Mouse (Mus musculus) MEL (cell line): ENCODE measurements around the gene Wdr90. TPM values are rescaled to one million over a fixed set of nuclear protein-coding genes. Genes with fewer than 3 reads are reported as not detected.

Experiments
- DNase-seq: peaks from one replicate; pipeline ENCODE4 v3.0.0; 2011; ENCODE audit warnings: low read depth, low spot score
- H3K27ac ChIP-seq: 2 replicates; pipeline ENCODE4 v1.5.1; 2012; ENCODE audit warnings: low read depth, mild to moderate bottlenecking, control low read depth, low read length, moderate library complexity; ENCODE audit not compliant: control insufficient read depth
- H3K27me3 ChIP-seq, 2 experiments: fragments of 150-350 bp in 1 of 2; sonication (generic) in 1 of 2; 2 replicates each; pipeline ENCODE4 v1.6.1; 2012; ENCODE audit warnings: low read length in 2 of 2, mild to moderate bottlenecking in 2 of 2, improper control_type of control experiment in 1 of 2, moderate library complexity in 1 of 2; ENCODE audit not compliant: insufficient read depth in 2 of 2, control insufficient read depth in 1 of 2
- H3K36me3 ChIP-seq, 2 experiments: 2 replicates each; pipeline ENCODE4 v1.6.1; 2012 to 2014; ENCODE audit warnings: low read length in 2 of 2, improper control_type of control experiment in 1 of 2, inconsistent platforms in 1 of 2, mild to moderate bottlenecking in 1 of 2; ENCODE audit not compliant: insufficient read depth in 2 of 2, control insufficient read depth in 1 of 2
- H3K4me1 ChIP-seq, 2 experiments: fragments of 150-350 bp in 1 of 2; sonication (generic) in 1 of 2; 2 replicates each; pipeline ENCODE4 v1.6.1; 2012; ENCODE audit warnings: low read length in 2 of 2, improper control_type of control experiment in 1 of 2, mild to moderate bottlenecking in 1 of 2; ENCODE audit not compliant: insufficient read depth in 2 of 2, control insufficient read depth in 1 of 2
- H3K4me3 ChIP-seq, 2 experiments: fragments of 150-350 bp in 1 of 2; sonication (generic) in 1 of 2; 2 replicates each; pipeline ENCODE4 v1.5.1; 2012; ENCODE audit warnings: low read depth in 2 of 2, low read length in 2 of 2, mild to moderate bottlenecking in 2 of 2, moderate library complexity in 2 of 2, control low read depth in 1 of 2, improper control_type of control experiment in 1 of 2; ENCODE audit not compliant: control insufficient read depth in 1 of 2, insufficient read depth in 1 of 2
- H3K79me2 ChIP-seq: 2 replicates; pipeline ENCODE4 v1.6.1; 2012; ENCODE audit warnings: mild to moderate bottlenecking, low read length, moderate library complexity; ENCODE audit not compliant: control insufficient read depth, poor library complexity, insufficient read depth
- H3K9ac ChIP-seq: 2 replicates; pipeline ENCODE4 v1.6.1; 2012; ENCODE audit warnings: low read depth, mild to moderate bottlenecking, control low read depth, low read length, moderate library complexity; ENCODE audit not compliant: control insufficient read depth, poor library complexity, severe bottlenecking
- H3K9me3 ChIP-seq: fragments of 150-350 bp; sonication (generic); replicated peaks from 2 replicates; pipeline ENCODE4 v1.6.1; 2012; ENCODE audit warnings: mild to moderate bottlenecking, low read length, improper control_type of control experiment, moderate library complexity; ENCODE audit not compliant: insufficient read depth
- BHLHE40 ChIP-seq: IDR thresholded peaks from 2 replicates; pipeline ENCODE4 v1.6.1; 2012; ENCODE audit warnings: low read depth, mild to moderate bottlenecking, inconsistent platforms, low read length, improper control_type of control experiment, borderline replicate concordance
- CHD1 ChIP-seq: IDR thresholded peaks from 2 replicates; pipeline ENCODE4 v1.6.1; 2012; ENCODE audit warnings: low read depth, mild to moderate bottlenecking, inconsistent platforms, low read length, improper control_type of control experiment
- CTCF ChIP-seq, 3 experiments: IDR thresholded peaks in 2 of 3; conservative IDR thresholded peaks in 1 of 3; 2 replicates each; pipeline ENCODE4 v1.5.1; 2011 to 2012; ENCODE audit warnings: low read length in 3 of 3, low read depth in 2 of 3, mild to moderate bottlenecking in 2 of 3, improper control_type of control experiment in 1 of 3, inconsistent platforms in 1 of 3, mixed read lengths in 1 of 3, moderate library complexity in 1 of 3; ENCODE audit not compliant: control insufficient read depth in 1 of 3, insufficient read depth in 1 of 3, poor library complexity in 1 of 3, severe bottlenecking in 1 of 3
- ETS1 ChIP-seq: IDR thresholded peaks from 2 replicates; pipeline ENCODE4 v1.6.1; 2012; ENCODE audit warnings: low read depth, mild to moderate bottlenecking, inconsistent platforms, low read length, improper control_type of control experiment, moderate library complexity
- MAX ChIP-seq: IDR thresholded peaks from 2 replicates; pipeline ENCODE4 v1.6.1; 2011; ENCODE audit warnings: low read length, improper control_type of control experiment
- MEF2A ChIP-seq: IDR thresholded peaks from 2 replicates; pipeline ENCODE4 v1.6.1; 2014; ENCODE audit warnings: low read depth, mild to moderate bottlenecking, inconsistent platforms, low read length, improper control_type of control experiment; ENCODE audit not compliant: poor library complexity, insufficient replicate concordance, severe bottlenecking; ENCODE audit errors: extremely low read depth
- MXI1 ChIP-seq: IDR thresholded peaks from 2 replicates; pipeline ENCODE4 v1.6.1; 2011; ENCODE audit warnings: mild to moderate bottlenecking, low read depth, low read length, improper control_type of control experiment
- NELFE ChIP-seq: IDR thresholded peaks from 2 replicates; pipeline ENCODE4 v1.6.1; 2011; ENCODE audit warnings: low read depth, low read length, improper control_type of control experiment
- SIN3A ChIP-seq: IDR thresholded peaks from 2 replicates; pipeline ENCODE4 v1.6.1; 2012; ENCODE audit warnings: low read length, improper control_type of control experiment, inconsistent platforms
- TAL1 ChIP-seq: IDR thresholded peaks from 2 replicates; pipeline ENCODE4 v1.6.1; 2012; ENCODE audit warnings: mild to moderate bottlenecking, inconsistent platforms, low read length, moderate library complexity, mixed read lengths
- UBTF ChIP-seq: IDR thresholded peaks from 2 replicates; pipeline ENCODE4 v1.6.1; 2012; ENCODE audit warnings: low read depth, mild to moderate bottlenecking, inconsistent platforms, low read length, improper control_type of control experiment, moderate library complexity, borderline replicate concordance; ENCODE audit not compliant: insufficient read depth
- USF1 ChIP-seq: IDR thresholded peaks from 2 replicates; pipeline ENCODE4 v1.6.1; 2014; ENCODE audit warnings: low read depth, mild to moderate bottlenecking, inconsistent platforms, low read length, improper control_type of control experiment, moderate library complexity
- USF2 ChIP-seq, 2 experiments: IDR thresholded peaks; 2 replicates each; pipeline ENCODE4 v1.6.1; 2011 to 2012; ENCODE audit warnings: improper control_type of control experiment in 2 of 2, low read length in 2 of 2, borderline replicate concordance in 1 of 2, inconsistent platforms in 1 of 2, low read depth in 1 of 2, mild to moderate bottlenecking in 1 of 2; ENCODE audit not compliant: insufficient read depth in 1 of 2
- polyA plus RNA-seq, 2 experiments: library from polyadenylated mRNA; stranded (reverse) in 1 of 2; unstranded in 1 of 2; fragments of >175 nt in 1 of 2; fragments of >200 nt in 1 of 2; gene quantifications; 2 replicates each; pipeline versions ENCODE4 v1.2.1 to v1.2.4; 2012; ENCODE audit warnings: low replicate concordance in 2 of 2, low read depth in 1 of 2; ENCODE audit not compliant: insufficient read length in 2 of 2, insufficient read depth in 1 of 2, missing spikeins in 1 of 2
- total RNA-seq: library from RNA; depleted of rRNA; stranded (reverse); fragments of 300-350 nt; gene quantifications from 2 replicates; pipeline ENCODE4 v1.2.3, GENCODE M21; 2012

Wdr90 gene
- total and polyA plus RNA-seq, 3 experiments: 23.7 to 44.5 TPM; not detected in 1

- H3K4me1 ChIP-seq: peaks cover 2 to 19% of the 10 kb centered on the region in 2 experiments; a peak in 3 of 4 replicates
- H3K4me3 ChIP-seq: no peak overlapping the region
Observed at GRCm38 (mm10) chr17:25877741-25878610, 16.7 kb upstream of the Wdr90 start.

GRCm38 (mm10) chr17:25877025-25877424, 15.7 kb upstream of the Wdr90 start:
- no peak for TF ChIP-seq CHD1
- no peak overlapping the region for H3K4me3 ChIP-seq
- H3K27me3 ChIP-seq: no peaks in the 10 kb centered on the region
- peaks cover 6% of the 10 kb centered on the region; the same call in 1 of the 2 replicates for H3K79me2 ChIP-seq
- H3K4me1 ChIP-seq: peaks cover 2 to 19% of the 10 kb centered on the region in 2 experiments; a peak in 3 of 4 replicates
- peaks cover 0 to 7% of the 10 kb centered on the region in 2 experiments; a peak in 2 of 4 replicates for H3K36me3 ChIP-seq
- H3K27ac ChIP-seq: no peak overlapping the region
- peak; percentile 52 for DNase-seq
- H3K9ac ChIP-seq: no peak overlapping the region
- H3K9me3 ChIP-seq: no peaks in the 10 kb centered on the region

More at GRCm38 (mm10) chr17:25877741-25878610, 16.7 kb upstream of the Wdr90 start:
- Histone ChIP-seq H3K27ac (no peak overlapping the region), H3K9me3 (no peaks in the 10 kb centered on the region), H3K79me2 (peaks cover 6% of the 10 kb centered on the region; the same call in 1 of the 2 replicates), H3K27me3 (no peaks in the 10 kb centered on the region), H3K9ac (no peak overlapping the region), H3K36me3 (peaks cover 0 to 7% of the 10 kb centered on the region in 2 experiments; a peak in 2 of 4 replicates)
- TF ChIP-seq SIN3A: no peak
- TF ChIP-seq USF2 (IDR thresholded peaks at IDR 0.05; ENCODE audit: borderline replicate concordance in 1 of 2, insufficient read depth in 1 of 2, low read depth in 1 of 2, low read length in 2 of 2): no peak
- TF ChIP-seq MEF2A: no peak
- TF ChIP-seq UBTF: no peak
- TF ChIP-seq CHD1: no peak
- no peak for TF ChIP-seq USF1
- TF ChIP-seq BHLHE40: no peak
- no peak for TF ChIP-seq TAL1
- no peak for TF ChIP-seq MXI1
- TF ChIP-seq ETS1: no peak
- no peak for TF ChIP-seq NELFE
- no peak for TF ChIP-seq CTCF (IDR thresholded peaks at IDR 0.05 in 2 of 3, conservative IDR thresholded peaks at IDR 0.05 in 1 of 3; ENCODE audit: control insufficient read depth in 1 of 3, insufficient read depth in 1 of 3, low read depth in 2 of 3, low read length in 3 of 3, poor library complexity in 1 of 3, severe bottlenecking in 1 of 3)
- no peak for TF ChIP-seq MAX
- no peak for DNase-seq
